Mouse (Mus musculus): ENCODE results near the gene Nacc1.
"Not testable (repeated sequence)": the region's sequence is repeated elsewhere in the genome, so short reads cannot be mapped to it uniquely, and the experiment has no call there.

Gene Nacc1

GRCm38 (mm10) chr8:84698288-84698687, 10.6 kb upstream of the Nacc1 start:
- no peak for DNase-seq

- DNase-seq = no peak
Observed at GRCm38 (mm10) chr8:84697166-84698130, 9.8 kb upstream of the Nacc1 start.

- DNase-seq = no peak
Observed at GRCm38 (mm10) chr8:84695140-84695539, 7.5 kb upstream of the Nacc1 start.

- DNase-seq = no peak
Observed at GRCm38 (mm10) chr8:84693332-84693731, 5.7 kb upstream of the Nacc1 start.

GRCm38 (mm10) chr8:84689091-84689915, 1.6 kb upstream of the Nacc1 start:
- peak; percentile 88 for DNase-seq

GRCm38 (mm10) chr8:84687003-84687704, 508 bp downstream of the Nacc1 start:
- DNase-seq = peak; percentile 61

GRCm38 (mm10) chr8:84686191-84687002, 1.3 kb downstream of the Nacc1 start, which contains the start of gene Trmt1:
TSS of gene Trmt1 (plus strand) at chr8:84686307.
- DNase-seq = no peak

GRCm38 (mm10) chr8:84684537-84684936, 3.1 kb downstream of the Nacc1 start:
- DNase-seq = no peak

GRCm38 (mm10) chr8:84682257-84682656, 5.4 kb downstream of the Nacc1 start:
- no peak for DNase-seq

GRCm38 (mm10) chr8:84681476-84681875, 6.2 kb downstream of the Nacc1 start:
- no peak for DNase-seq

- no peak for DNase-seq
Observed at GRCm38 (mm10) chr8:84677305-84677704, 10.4 kb downstream of the Nacc1 start.

GRCm38 (mm10) chr8:84670295-84671006, 17.2 kb downstream of the Nacc1 start:
- DNase-seq = not testable (repeated sequence)

- no peak for DNase-seq
Observed at GRCm38 (mm10) chr8:84668731-84669485, 18.8 kb downstream of the Nacc1 start.

- no peak for DNase-seq
Observed at GRCm38 (mm10) chr8:84668081-84668480, 19.6 kb downstream of the Nacc1 start.

GRCm38 (mm10) chr8:84665385-84665893, 22.2 kb downstream of the Nacc1 start:
- no peak for DNase-seq

GRCm38 (mm10) chr8:84664566-84665384, 22.9 kb downstream of the Nacc1 start:
- peak; percentile 89 for DNase-seq

GRCm38 (mm10) chr8:84663483-84664327, 24.0 kb downstream of the Nacc1 start:
- DNase-seq = peak; percentile 98

- peak; percentile 95 for DNase-seq
Observed at GRCm38 (mm10) chr8:84662581-84663065, 25.0 kb downstream of the Nacc1 start, which contains the start of gene Ier2. TSS of gene Ier2 (minus strand) at chr8:84662852.
